Mouse (Mus musculus): Measurements from ENCODE around the gene Kri1. TPM values are rescaled to one million over a fixed set of nuclear protein-coding genes. Genes with fewer than 3 reads are reported as not detected.

Gene Kri1
- polyA plus RNA-seq (2017; shearing (Covaris generic)): 37.6 TPM

DNA sequence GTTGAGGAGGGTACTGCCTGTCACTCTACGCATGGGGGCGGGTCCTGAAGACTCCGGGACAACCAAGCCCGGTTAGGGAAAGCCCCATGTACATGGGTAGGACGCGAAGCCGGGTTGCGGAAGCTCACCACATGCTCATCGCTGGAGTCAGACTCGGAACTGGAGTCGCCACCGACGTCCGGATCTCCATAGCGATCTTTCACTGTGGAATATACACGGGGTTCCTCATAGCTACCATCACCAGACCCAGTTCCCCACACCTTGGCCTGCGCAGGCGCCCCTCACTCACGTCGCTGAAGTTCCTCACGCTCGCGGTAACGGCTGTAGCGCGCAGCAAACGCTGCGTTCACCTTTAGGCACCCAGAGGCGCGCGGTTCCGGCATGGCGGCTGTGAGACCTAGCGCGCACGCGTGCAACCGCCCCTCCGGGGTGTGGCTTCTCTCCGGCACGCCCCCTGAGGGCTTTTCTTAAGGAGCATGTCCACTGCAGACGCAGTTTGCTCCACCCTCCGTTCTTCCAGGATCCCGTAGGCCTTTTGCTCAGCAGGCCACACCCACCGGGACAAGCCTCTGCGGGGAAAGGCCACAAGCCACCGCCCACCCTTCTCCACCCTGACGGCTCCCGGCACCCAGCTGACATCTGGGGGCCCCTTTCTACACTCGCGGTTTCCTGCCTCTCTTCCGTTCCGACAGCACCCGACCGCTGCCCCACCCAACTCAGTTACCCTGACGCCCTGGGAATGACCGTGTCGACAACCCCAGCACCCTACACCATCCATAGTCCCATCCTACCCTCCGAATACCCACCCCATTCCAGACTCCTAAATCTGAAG, at the start of gene Kri1:
Kri1 (minus strand) TSS at position 399 of the 832 bp plus-strand sequence.

DNA sequence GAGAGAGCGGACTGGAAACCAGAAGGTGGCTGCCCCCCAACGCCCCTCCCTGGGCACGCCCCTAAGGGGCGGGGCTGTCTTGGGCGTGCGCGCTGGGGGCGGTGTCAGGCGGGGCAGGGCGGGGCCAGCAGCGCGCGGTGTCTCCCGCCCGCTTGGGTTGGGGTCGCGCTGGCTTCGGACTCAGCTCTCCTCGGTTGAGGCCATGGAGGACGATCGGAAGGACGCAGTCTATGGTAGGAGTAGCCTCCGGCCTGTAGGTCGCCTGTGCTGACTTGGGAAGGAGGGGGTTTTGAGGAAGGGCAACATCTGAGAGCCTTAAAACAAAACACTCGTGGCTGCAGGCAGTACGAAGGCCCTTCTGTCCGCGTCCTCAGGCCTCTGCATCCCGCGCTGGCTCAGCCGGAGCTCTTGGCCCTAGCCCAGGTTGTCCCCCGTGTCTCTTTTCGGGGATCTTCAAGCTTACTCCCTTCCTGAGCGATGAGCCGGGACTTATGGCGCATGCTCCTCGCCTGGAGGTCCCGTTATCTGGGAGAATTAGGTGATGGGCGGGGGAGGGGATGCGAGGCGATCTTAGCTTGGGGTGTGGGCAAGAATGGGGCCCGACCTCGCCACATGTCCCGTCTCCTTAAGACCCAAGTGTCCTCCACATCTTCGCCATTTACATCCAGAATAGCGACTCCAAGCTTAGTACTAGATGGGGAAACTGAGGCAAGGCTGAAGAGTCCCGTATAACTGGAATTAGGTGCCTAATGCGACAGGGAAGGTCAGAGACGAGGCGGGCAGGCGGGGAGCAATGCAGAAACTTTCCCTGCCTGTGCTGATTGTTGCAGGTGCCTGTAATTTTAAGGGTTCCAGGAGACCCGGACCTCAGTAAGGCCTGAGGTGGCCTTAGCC, 33.1 kb upstream of the Kri1 start, which contains the start of gene Slc44a2:
Slc44a2 (plus strand) TSS at position 80 of the 894 bp plus-strand sequence.

DNA sequence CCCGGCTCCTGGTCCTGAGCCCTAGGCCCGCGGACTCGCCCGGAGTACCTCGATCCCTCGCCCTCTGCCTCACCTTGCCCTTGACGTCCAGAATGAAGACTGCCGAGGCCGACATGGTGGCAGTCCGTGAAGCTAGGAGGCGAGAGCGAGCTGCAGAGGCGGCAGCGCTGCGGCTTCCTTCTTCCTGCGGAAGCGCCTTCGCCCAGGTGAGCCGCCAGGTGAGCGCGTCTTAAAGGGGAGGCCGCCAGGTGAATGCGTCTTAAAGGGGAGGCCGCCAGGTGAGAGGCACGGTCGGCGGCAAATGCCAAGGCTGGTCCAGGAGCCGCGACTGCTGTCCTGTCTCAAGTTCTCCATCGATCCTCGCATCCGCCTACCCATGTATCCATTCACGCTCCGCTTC, 24.4 kb upstream of the Kri1 start, which contains the start of gene Ap1m2:
Ap1m2 (minus strand) TSS at position 204 of the 400 bp plus-strand sequence.

DNA sequence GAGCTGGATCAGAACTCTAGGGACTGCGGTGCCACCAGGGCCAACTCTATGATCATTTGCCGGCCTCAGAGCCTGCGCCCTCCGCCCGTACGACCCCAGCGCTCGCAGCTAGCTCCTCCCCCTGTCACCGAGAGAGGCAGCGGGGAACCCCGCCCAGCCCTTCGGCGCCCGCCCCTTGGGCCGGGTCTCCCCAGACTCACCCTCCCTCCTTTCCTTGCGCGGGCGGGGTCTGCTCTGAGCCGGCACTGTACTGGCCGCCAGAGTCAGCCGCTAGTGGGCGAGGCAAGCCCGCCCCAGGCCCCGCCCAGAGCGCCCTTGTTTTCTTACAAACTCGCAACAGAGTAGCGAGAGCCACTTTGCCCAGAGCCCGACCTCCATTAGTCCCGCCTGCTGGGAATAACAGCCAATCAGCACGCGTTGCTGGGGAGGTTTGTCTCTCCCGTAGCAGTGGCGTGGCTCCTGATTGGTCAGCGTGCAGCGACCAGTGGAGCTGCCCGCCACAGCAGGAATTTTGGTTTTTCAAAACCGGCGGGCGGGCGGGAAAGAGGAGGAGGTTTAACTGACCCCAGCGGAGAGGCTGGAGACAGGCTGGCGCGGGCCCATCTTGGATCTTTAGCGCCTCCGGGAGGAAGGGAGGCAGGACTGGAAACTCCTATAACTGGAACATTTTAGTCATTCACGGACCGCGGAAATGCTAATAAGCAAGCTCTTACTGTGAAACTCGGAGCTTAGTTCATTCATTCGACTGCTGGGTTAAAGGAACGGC, 3.4 kb upstream of the Kri1 start, which contains the start of gene Cdkn2d:
Cdkn2d (minus strand) TSS at position 386 of the 766 bp plus-strand sequence.

DNA sequence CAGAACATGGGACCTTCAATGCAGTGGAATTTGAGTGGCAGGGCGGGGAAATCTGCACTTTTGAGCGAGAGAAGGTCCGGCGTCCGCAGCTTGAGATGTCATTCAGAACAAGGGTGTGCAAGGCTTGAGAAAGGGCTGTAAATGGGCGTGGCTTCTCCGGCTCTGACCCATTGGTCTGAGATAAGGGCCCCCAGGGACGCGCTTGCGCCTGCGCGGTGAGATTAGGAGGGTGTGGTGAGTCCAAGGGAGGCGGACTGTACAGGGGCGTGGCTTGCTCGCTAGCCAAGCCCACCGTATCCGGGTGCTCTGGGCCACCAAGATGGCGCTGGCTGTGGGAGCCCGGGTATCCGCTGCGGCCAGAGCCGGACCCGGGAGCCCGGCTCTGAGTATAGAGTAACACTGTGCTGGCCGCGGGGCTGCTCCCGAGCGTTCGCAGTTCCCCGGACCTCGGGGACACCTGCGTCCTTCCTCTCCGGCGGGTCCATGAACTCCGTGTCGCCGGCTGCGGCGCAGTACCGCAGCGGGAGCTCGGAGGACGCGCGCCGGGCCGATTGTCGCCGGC, 22.7 kb downstream of the Kri1 start, which contains the start of gene Atg4d:
Atg4d (plus strand) TSS at position 294 of the 562 bp plus-strand sequence.

DNA sequence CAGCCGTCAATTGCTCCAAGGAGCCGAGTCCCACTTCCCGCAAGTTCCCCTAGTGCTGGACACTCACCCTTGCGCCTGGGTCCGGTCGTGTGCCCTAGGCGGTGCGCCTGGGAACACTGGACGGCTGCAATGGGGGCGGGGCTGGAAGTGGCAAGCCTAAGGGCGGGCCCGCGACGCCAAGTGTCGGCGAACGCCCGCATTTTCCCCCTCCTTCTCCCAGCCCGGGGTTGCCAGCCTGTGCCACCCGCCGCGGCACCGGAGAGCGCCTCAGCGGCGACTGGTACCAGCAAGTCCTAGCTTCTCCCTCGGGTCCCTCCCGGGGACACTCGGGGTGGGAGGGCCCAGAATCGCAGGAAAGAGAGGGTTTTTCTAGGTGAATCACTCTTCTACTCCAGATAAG, 39.4 kb downstream of the Kri1 start, which contains the start of gene S1pr5:
S1pr5 (minus strand) TSS at position 118 of the 400 bp plus-strand sequence.

DNA sequence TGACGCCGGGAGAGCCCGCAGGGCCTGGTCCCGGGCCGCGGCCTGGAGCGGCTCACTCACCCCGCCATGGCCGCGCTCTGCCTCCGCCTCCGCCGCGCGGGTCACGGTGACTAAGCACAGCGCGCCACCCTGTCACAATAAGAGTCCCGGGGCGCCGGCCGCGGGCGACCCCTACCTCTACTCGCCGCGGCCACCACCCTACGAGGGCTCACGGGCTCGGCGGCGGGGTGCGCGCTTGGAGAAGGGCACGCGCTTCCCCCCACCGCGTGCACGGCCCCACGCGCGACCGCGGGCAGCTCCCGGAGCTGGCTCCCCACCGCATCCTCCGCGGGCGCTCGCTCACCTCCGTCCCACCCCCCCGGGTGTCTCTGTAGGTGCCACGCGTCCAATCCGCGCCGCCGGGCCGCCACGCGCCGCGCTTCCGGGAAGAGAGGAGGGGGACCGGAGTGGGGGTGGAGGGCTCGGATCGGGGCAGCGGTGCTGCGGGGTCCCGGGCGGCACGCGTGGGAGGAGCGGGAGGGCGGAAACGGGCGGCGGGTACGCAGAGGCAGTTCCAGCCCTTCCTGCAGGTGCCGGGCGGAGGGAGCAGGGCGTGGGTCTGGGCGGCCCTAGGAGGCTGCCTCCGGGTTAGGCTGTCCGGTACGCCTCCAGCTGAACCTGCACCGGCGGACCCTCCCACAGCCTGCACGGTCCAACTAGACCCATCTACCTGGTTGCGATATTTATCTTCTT, 48.9 kb downstream of the Kri1 start, which contains the start of gene Keap1:
Keap1 (minus strand) TSS at position 629 of the 732 bp plus-strand sequence.

Other genes starting within 250 kb of the Kri1 start
- gene Zglp1, start 220.9 kb downstream of the Kri1 start, polyA plus RNA-seq (2017; shearing (Covaris generic)): not detected
- gene Gm49373, start 214.9 kb downstream of the Kri1 start, polyA plus RNA-seq (2017; shearing (Covaris generic)): 0.20 TPM
- 35.0 TPM for gene Fdx1l, start 214.4 kb downstream of the Kri1 start, polyA plus RNA-seq (2017; shearing (Covaris generic))
- gene Gm38431, start 196.0 kb downstream of the Kri1 start, polyA plus RNA-seq (2017; shearing (Covaris generic)): 6.8 TPM
- 73.3 TPM for gene Raver1, start 196.0 kb downstream of the Kri1 start, polyA plus RNA-seq (2017; shearing (Covaris generic))
- gene Tyk2, start 156.7 kb downstream of the Kri1 start, polyA plus RNA-seq (2017; shearing (Covaris generic)): 118 TPM
- 330 TPM for gene Cdc37, start 138.0 kb downstream of the Kri1 start, polyA plus RNA-seq (2017; shearing (Covaris generic))
- 0.72 TPM for gene Pde4a, start 122.3 kb downstream of the Kri1 start, polyA plus RNA-seq (2017; shearing (Covaris generic))
- gene Keap1, start 48.6 kb downstream of the Kri1 start, polyA plus RNA-seq (2017; shearing (Covaris generic)): 39.3 TPM
- not detected for gene S1pr5, start 39.5 kb downstream of the Kri1 start, polyA plus RNA-seq (2017; shearing (Covaris generic))
- gene Atg4d, start 22.7 kb downstream of the Kri1 start, polyA plus RNA-seq (2017; shearing (Covaris generic)): 63.6 TPM
- 104 TPM for gene Cdkn2d, start 3.4 kb upstream of the Kri1 start, polyA plus RNA-seq (2017; shearing (Covaris generic))
- 2.0 TPM for gene Ap1m2, start 24.4 kb upstream of the Kri1 start, polyA plus RNA-seq (2017; shearing (Covaris generic))
- 543 TPM for gene Slc44a2, start 32.7 kb upstream of the Kri1 start, polyA plus RNA-seq (2017; shearing (Covaris generic))
- 69.7 TPM for gene Ilf3, start 79.9 kb upstream of the Kri1 start, polyA plus RNA-seq (2017; shearing (Covaris generic))
- gene Qtrt1, start 123.9 kb upstream of the Kri1 start, polyA plus RNA-seq (2017; shearing (Covaris generic)): 35.2 TPM
- 264 TPM for gene Dnm2, start 136.9 kb upstream of the Kri1 start, polyA plus RNA-seq (2017; shearing (Covaris generic))
- 6.4 TPM for gene Tmed1, start 222.3 kb upstream of the Kri1 start, polyA plus RNA-seq (2017; shearing (Covaris generic))
- 32.2 TPM for gene AB124611, start 238.2 kb upstream of the Kri1 start, polyA plus RNA-seq (2017; shearing (Covaris generic))

Measured in activated CD4-positive, CD25-positive, alpha-beta regulatory T cell, adult 9 weeks (primary cell).